Mouse (Mus musculus): ENCODE results near the gene Lnpep. TPM values are rescaled to one million over a fixed set of nuclear protein-coding genes. Genes with fewer than 3 reads are reported as not detected.

The Lnpep gene
- polyA plus RNA-seq, 1 experiment: 4.4 TPM

- Histone ChIP-seq H3K27me3 (ENCODE audit: control insufficient read depth, insufficient read depth, insufficient read length) (no peaks in the 10 kb centered on the region), H3K4me2 (ENCODE audit: low read depth) (peak overlapping the region; percentile 29), H3K36me3 (ENCODE audit: control insufficient read depth, insufficient read depth) (no peaks in the 10 kb centered on the region), H3ac (ENCODE audit: control insufficient read depth, insufficient read length) (no peak overlapping the region), H3K79me2 (ENCODE audit: control insufficient read depth, insufficient read depth) (peaks cover 88% of the 10 kb centered on the region), H3K4me3 (no peak overlapping the region)
- TF ChIP-seq MAX (IDR thresholded peaks at IDR 0.05; ENCODE audit: low read depth) (no peak), SRF (IDR thresholded peaks at IDR 0.05; ENCODE audit: control insufficient read depth, insufficient read length, low read depth) (no peak), E2F4 (IDR thresholded peaks at IDR 0.05; ENCODE audit: insufficient read depth) (no peak), USF1 (IDR thresholded peaks at IDR 0.05; ENCODE audit: low read depth) (no peak), TCF12 (IDR thresholded peaks at IDR 0.05; ENCODE audit: insufficient read depth, poor library complexity, severe bottlenecking) (no peak), MYOG (IDR thresholded peaks at IDR 0.05; ENCODE audit: control insufficient read depth in 1 of 3, insufficient read depth in 1 of 3, insufficient read length in 2 of 3, low read depth in 2 of 3) (no peak), REST (IDR thresholded peaks at IDR 0.05; ENCODE audit: insufficient read depth, insufficient read length) (no peak), TCF3 (IDR thresholded peaks at IDR 0.05; ENCODE audit: insufficient read length, low read depth) (no peak), CEBPB (IDR thresholded peaks at IDR 0.05; ENCODE audit: insufficient read depth, poor library complexity, severe bottlenecking) (no peak), POLR2AphosphoS2 (IDR thresholded peaks at IDR 0.05; ENCODE audit: insufficient read length, low read depth) (no peak), MYOD1 (IDR thresholded peaks at IDR 0.05; ENCODE audit: control insufficient read depth in 1 of 3, insufficient read length in 2 of 3, low read depth in 2 of 3) (no peak), POLR2A (IDR thresholded peaks at IDR 0.05; ENCODE audit: insufficient read length, low read depth) (no peak)
Observed at GRCm38 (mm10) chr17:17609523-17609922, 15.3 kb downstream of the Lnpep start.

DNA sequence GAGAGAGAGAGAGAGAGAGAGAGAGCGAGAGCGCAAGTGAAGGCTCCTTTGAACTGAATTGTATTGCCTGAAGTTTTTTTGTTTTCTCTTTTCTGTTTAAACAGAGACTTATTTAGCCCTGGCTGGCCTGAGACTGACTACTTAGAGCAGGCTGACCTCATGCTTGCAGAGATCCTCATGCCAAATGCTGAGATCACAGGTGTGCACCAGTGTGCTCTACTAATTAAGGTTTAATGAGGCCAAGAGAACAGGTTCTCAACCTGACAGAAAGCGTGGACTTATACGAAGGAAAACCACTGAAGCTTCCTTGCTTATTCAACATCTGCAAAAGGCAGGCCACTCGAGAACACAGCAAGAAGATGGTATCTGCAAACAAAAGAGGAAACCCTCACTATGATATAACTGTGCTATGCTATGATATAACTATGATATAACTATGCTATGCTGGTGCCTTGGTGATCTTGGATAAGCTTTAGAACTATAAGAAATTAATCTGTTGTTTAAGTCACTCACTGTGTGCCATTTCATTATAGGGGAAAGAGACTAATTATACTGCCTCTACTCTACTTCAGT lies 16.3 kb downstream of the Lnpep start:
- Histone ChIP-seq H3K4me3 (no peak overlapping the region), H3K79me2 (ENCODE audit: control insufficient read depth, insufficient read depth) (peaks cover 90% of the 10 kb centered on the region), H3K4me2 (ENCODE audit: low read depth) (no peak overlapping the region), H3K27me3 (ENCODE audit: control insufficient read depth, insufficient read depth, insufficient read length) (no peaks in the 10 kb centered on the region), H3K36me3 (ENCODE audit: control insufficient read depth, insufficient read depth) (no peaks in the 10 kb centered on the region), H3ac (ENCODE audit: control insufficient read depth, insufficient read length) (no peak overlapping the region)
- TF ChIP-seq TCF3 (IDR thresholded peaks at IDR 0.05; ENCODE audit: insufficient read length, low read depth) (no peak), MAX (IDR thresholded peaks at IDR 0.05; ENCODE audit: low read depth) (no peak), POLR2A (IDR thresholded peaks at IDR 0.05; ENCODE audit: insufficient read length, low read depth) (no peak), E2F4 (IDR thresholded peaks at IDR 0.05; ENCODE audit: insufficient read depth) (no peak), MYOG (IDR thresholded peaks at IDR 0.05; ENCODE audit: control insufficient read depth in 1 of 3, insufficient read depth in 1 of 3, insufficient read length in 2 of 3, low read depth in 2 of 3) (no peak), MYOD1 (IDR thresholded peaks at IDR 0.05; ENCODE audit: control insufficient read depth in 1 of 3, insufficient read length in 2 of 3, low read depth in 2 of 3) (no peak), POLR2AphosphoS2 (IDR thresholded peaks at IDR 0.05; ENCODE audit: insufficient read length, low read depth) (no peak), USF1 (IDR thresholded peaks at IDR 0.05; ENCODE audit: low read depth) (no peak), REST (IDR thresholded peaks at IDR 0.05; ENCODE audit: insufficient read depth, insufficient read length) (no peak), TCF12 (IDR thresholded peaks at IDR 0.05; ENCODE audit: insufficient read depth, poor library complexity, severe bottlenecking) (no peak), CEBPB (IDR thresholded peaks at IDR 0.05; ENCODE audit: insufficient read depth, poor library complexity, severe bottlenecking) (no peak), SRF (IDR thresholded peaks at IDR 0.05; ENCODE audit: control insufficient read depth, insufficient read length, low read depth) (no peak)

DNA sequence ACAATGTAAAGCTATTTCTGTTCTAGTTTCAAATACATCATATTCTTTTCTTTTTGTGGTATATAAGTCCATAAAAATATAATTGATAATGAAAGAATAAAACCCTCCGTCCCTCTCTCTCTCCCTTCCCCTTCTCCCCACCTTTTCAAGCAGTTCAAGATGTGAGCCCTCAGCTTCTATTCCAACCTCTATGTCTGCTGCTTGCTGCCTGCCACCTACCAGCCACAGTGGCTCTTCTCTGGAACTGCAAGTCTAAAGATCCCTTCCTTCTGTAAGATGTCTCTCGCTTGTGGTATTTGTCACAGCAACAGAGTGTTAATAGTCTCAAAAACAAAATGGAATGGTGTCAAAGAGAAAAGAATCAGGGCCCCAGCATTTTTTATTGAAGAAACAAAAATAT lies 20.3 kb downstream of the Lnpep start:
- no peak overlapping the region for H3K4me3 ChIP-seq
- H3ac ChIP-seq (ENCODE audit: control insufficient read depth, insufficient read length): no peak overlapping the region
- peaks cover 94% of the 10 kb centered on the region for H3K79me2 ChIP-seq (ENCODE audit: control insufficient read depth, insufficient read depth)
- H3K36me3 ChIP-seq (ENCODE audit: control insufficient read depth, insufficient read depth): no peaks in the 10 kb centered on the region
- no peak overlapping the region for H3K4me2 ChIP-seq (ENCODE audit: low read depth)
- TF ChIP-seq TCF12 (IDR thresholded peaks at IDR 0.05; ENCODE audit: insufficient read depth, poor library complexity, severe bottlenecking): no peak
- no peak for TF ChIP-seq MYOD1 (IDR thresholded peaks at IDR 0.05; ENCODE audit: control insufficient read depth in 1 of 3, insufficient read length in 2 of 3, low read depth in 2 of 3)
- TF ChIP-seq CEBPB (IDR thresholded peaks at IDR 0.05; ENCODE audit: insufficient read depth, poor library complexity, severe bottlenecking): no peak
- no peak for TF ChIP-seq USF1 (IDR thresholded peaks at IDR 0.05; ENCODE audit: low read depth)
- TF ChIP-seq POLR2AphosphoS2 (IDR thresholded peaks at IDR 0.05; ENCODE audit: insufficient read length, low read depth): no peak
- no peak for TF ChIP-seq REST (IDR thresholded peaks at IDR 0.05; ENCODE audit: insufficient read depth, insufficient read length)
- no peak for TF ChIP-seq E2F4 (IDR thresholded peaks at IDR 0.05; ENCODE audit: insufficient read depth)
- no peak for TF ChIP-seq POLR2A (IDR thresholded peaks at IDR 0.05; ENCODE audit: insufficient read length, low read depth)
- no peak for TF ChIP-seq SRF (IDR thresholded peaks at IDR 0.05; ENCODE audit: control insufficient read depth, insufficient read length, low read depth)
- TF ChIP-seq MAX (IDR thresholded peaks at IDR 0.05; ENCODE audit: low read depth): no peak
- no peak for TF ChIP-seq TCF3 (IDR thresholded peaks at IDR 0.05; ENCODE audit: insufficient read length, low read depth)
- no peak for TF ChIP-seq MYOG (IDR thresholded peaks at IDR 0.05; ENCODE audit: control insufficient read depth in 1 of 3, insufficient read depth in 1 of 3, insufficient read length in 2 of 3, low read depth in 2 of 3)
- no peaks in the 10 kb centered on the region for H3K27me3 ChIP-seq (ENCODE audit: control insufficient read depth, insufficient read depth, insufficient read length)

DNA sequence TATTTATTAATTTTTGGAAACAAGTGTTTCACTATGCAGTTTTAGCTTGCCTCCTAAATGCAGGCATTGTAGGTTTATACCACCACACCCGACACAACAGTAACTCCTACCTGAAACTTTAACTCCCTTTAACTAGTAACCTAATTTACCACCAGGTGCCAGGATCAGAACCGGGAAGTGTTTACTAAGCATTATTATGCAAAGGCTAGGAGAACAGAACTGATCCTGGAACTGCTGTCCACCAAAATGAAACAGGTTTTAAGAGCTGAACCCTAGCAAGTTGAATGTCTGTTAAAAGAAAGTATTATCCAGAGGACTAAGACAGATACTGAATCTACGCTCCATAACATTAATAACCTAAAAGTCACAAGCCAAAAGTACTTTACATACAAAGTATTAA lies 21.2 kb downstream of the Lnpep start:
- H3K36me3 ChIP-seq (ENCODE audit: control insufficient read depth, insufficient read depth): no peaks in the 10 kb centered on the region
- no peak overlapping the region for H3ac ChIP-seq (ENCODE audit: control insufficient read depth, insufficient read length)
- no peaks in the 10 kb centered on the region for H3K27me3 ChIP-seq (ENCODE audit: control insufficient read depth, insufficient read depth, insufficient read length)
- H3K79me2 ChIP-seq (ENCODE audit: control insufficient read depth, insufficient read depth): peaks cover 97% of the 10 kb centered on the region
- TF ChIP-seq MYOG (IDR thresholded peaks at IDR 0.05; ENCODE audit: control insufficient read depth in 1 of 3, insufficient read depth in 1 of 3, insufficient read length in 2 of 3, low read depth in 2 of 3): no peak
- TF ChIP-seq CEBPB (IDR thresholded peaks at IDR 0.05; ENCODE audit: insufficient read depth, poor library complexity, severe bottlenecking): no peak
- no peak for TF ChIP-seq MYOD1 (IDR thresholded peaks at IDR 0.05; ENCODE audit: control insufficient read depth in 1 of 3, insufficient read length in 2 of 3, low read depth in 2 of 3)
- TF ChIP-seq MAX (IDR thresholded peaks at IDR 0.05; ENCODE audit: low read depth): no peak
- TF ChIP-seq USF1 (IDR thresholded peaks at IDR 0.05; ENCODE audit: low read depth): no peak
- TF ChIP-seq REST (IDR thresholded peaks at IDR 0.05; ENCODE audit: insufficient read depth, insufficient read length): no peak
- no peak for TF ChIP-seq SRF (IDR thresholded peaks at IDR 0.05; ENCODE audit: control insufficient read depth, insufficient read length, low read depth)
- TF ChIP-seq POLR2AphosphoS2 (IDR thresholded peaks at IDR 0.05; ENCODE audit: insufficient read length, low read depth): no peak
- TF ChIP-seq E2F4 (IDR thresholded peaks at IDR 0.05; ENCODE audit: insufficient read depth): no peak
- no peak for TF ChIP-seq POLR2A (IDR thresholded peaks at IDR 0.05; ENCODE audit: insufficient read length, low read depth)
- no peak overlapping the region for H3K4me3 ChIP-seq
- H3K4me2 ChIP-seq (ENCODE audit: low read depth): no peak overlapping the region
